Mouse (Mus musculus): ENCODE measurements around the gene F7. TPM values are rescaled to one million over a fixed set of nuclear protein-coding genes. Genes with fewer than 3 reads are reported as not detected.

The F7 gene
- under 1 TPM in 1 of 2 experiments, not detected in 1; 0.49 TPM for total RNA-seq (2021)
- long read RNA-seq, experiment 1 = 0 reads
- long read RNA-seq, experiment 2 = 0 reads

DNA sequence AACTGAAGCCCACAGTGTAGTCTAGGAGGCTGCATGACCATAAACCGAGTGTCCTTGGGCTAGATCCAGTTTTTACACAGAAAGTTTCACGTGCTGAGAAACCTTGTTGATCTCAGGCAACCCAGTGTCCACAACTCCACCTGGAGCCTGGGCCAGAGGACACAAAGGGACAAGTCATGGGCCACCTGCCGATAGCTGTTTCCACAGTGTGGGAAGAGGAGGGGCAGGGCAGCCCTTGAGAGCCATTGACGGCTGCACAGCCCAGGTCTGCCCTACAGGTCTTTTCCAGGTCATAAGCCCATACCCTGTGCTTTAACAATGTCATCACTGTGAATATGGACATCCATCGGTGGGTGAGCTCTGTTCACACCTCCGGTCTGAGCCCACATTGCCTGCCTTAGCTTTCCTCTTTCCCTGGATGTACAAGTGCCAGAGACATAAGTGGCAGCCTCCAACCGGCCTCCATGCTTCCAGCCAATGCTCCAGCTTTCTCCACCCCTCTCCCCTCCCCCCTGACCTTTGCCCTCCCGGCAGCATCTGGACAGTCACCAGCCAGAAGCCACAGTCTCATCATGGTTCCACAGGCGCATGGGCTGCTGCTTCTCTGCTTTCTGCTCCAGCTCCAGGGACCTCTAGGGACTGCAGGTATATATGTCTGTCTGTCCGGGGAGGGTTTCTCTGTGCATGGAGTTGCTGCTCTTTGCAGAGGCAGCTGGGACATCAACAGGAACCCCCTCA lies at the start of gene F7:
Gene F7 (plus strand): TSS at position 548 of the 738 bp plus-strand sequence.
- no peak for DNase-seq (ENCODE audit: extremely low spot score in 1 of 2, low spot score in 2 of 2)
- intact Hi-C loops (cut with DNase I) = no loop called here
- Histone ChIP-seq H3K27ac (no peak within 1 kb of the TSS), H3K4me3 (no peak within 1 kb of the TSS)
- no peak for TF ChIP-seq CTCF (IDR thresholded peaks at IDR 0.05)

DNA sequence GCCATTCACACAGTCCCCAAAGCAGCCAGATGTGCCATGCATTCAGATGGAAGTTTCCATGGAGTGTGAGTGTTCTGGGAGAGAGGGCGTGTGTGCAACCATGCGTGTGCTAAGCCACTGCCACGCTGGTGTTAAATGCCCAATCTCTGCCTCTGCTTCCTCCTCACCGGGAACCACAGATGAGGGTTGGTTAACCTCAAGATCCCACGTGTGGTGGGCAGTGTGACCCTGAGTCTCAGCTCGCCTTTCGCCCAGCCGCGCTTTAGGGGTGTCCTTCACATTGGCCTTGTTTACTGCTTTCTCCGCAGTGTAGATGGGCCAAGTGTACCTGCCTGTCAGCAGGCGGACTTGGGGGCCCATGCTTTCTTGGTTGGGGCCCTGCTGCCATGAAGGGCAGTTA lies 49.5 kb upstream of the F7 start:
- TF ChIP-seq CTCF (IDR thresholded peaks at IDR 0.05) = no peak
- intact Hi-C loops (cut with DNase I) = loop anchor here (5.0 kb wide), 2 partner anchors 79 to 236 kb away; no protein-coding TSS in a partner anchor

GRCm38 (mm10) chr8:12976723-12977122 lies 49.1 kb upstream of the F7 start:
- intact Hi-C loops (cut with DNase I) = loop anchor here (5.0 kb wide), 2 partner anchors 79 to 236 kb away; no protein-coding TSS in a partner anchor
- no peak overlapping the region for H3K4me3 ChIP-seq
- H3K27ac ChIP-seq = no peak overlapping the region
- DNase-seq (ENCODE audit: extremely low spot score in 1 of 2, low spot score in 2 of 2) = no peak
- no peak for TF ChIP-seq CTCF (IDR thresholded peaks at IDR 0.05)

More for the DNA sequence above, 49.5 kb upstream of the F7 start:
- no peak for DNase-seq (ENCODE audit: extremely low spot score in 1 of 2, low spot score in 2 of 2)
- Histone ChIP-seq H3K27ac (no peak overlapping the region), H3K4me3 (no peak overlapping the region)

GRCm38 (mm10) chr8:12977325-12977724 lies 48.5 kb upstream of the F7 start:
- intact Hi-C loops (cut with DNase I) = loop anchor here (5.0 kb wide), 2 partner anchors 80 to 235 kb away; no protein-coding TSS in a partner anchor
- no peak for TF ChIP-seq CTCF (IDR thresholded peaks at IDR 0.05)
- DNase-seq (ENCODE audit: extremely low spot score in 1 of 2, low spot score in 2 of 2) = no peak
- no peak overlapping the region for H3K4me3 ChIP-seq
- no peak overlapping the region for H3K27ac ChIP-seq

GRCm38 (mm10) chr8:12978308-12978707 lies 47.5 kb upstream of the F7 start:
- TF ChIP-seq CTCF (IDR thresholded peaks at IDR 0.05) = no peak
- Histone ChIP-seq H3K4me3 (no peak overlapping the region), H3K27ac (no peak overlapping the region)
- intact Hi-C loops (cut with DNase I) = loop anchor here (5.0 kb wide), 2 partner anchors 81 to 234 kb away; no protein-coding TSS in a partner anchor
- DNase-seq (ENCODE audit: extremely low spot score in 1 of 2, low spot score in 2 of 2) = no peak

- intact Hi-C loops (cut with DNase I) = loop anchor here (5.0 kb wide), 2 partner anchors 81 to 234 kb away; no protein-coding TSS in a partner anchor
- no peak for DNase-seq (ENCODE audit: extremely low spot score in 1 of 2, low spot score in 2 of 2)
- peak; percentile 84 for TF ChIP-seq CTCF (IDR thresholded peaks at IDR 0.05)
- Histone ChIP-seq H3K4me3 (no peak overlapping the region), H3K27ac (no peak overlapping the region)
Observed at GRCm38 (mm10) chr8:12978726-12979125, 47.1 kb upstream of the F7 start.

DNA sequence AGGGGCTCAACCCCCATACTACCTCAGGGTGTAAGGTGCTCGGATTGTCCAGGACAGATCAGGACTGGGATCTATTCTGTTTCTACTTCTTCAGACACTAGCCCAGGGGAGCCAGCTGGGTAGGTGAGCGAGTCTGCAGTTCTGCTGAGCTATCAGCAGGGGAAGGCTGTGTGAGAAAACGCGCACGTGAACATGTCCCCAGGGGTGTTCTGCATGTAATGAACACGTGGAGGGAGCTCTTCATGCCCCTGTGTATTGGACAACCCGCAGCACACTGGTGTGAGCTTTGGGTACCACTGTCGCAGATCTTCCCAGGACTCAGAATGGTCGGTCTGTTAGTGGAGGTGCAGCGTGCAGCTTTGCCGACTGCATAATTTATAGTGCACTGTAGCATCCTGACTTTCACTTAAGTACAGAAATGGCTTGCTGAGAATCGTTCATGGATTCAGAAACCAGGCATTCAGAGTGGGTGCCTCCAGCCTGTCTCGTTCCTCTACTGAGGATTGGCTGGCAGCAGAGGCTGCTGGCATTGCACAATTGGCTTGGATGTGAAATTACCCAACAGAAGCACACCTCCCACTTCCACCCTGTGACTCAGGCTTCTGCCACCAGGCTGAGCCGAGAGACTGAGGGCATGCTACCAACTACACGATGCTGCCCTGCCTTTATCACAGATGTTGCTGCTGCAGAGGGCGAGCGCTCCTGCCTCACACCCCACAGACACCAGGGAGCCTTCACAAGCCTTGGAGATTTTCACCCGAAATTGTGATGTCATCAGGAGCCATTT lies 42.0 kb upstream of the F7 start:
- H3K4me3 ChIP-seq = peak overlapping the region; percentile 65
- peak overlapping the region; percentile 98 for H3K27ac ChIP-seq
- intact Hi-C loops (cut with DNase I) = loop anchor here (2.0 kb wide), 2 partner anchors 37 to 121 kb away; partner anchors contain the start of genes Cul4a and Pcid2
- DNase-seq (ENCODE audit: extremely low spot score in 1 of 2, low spot score in 2 of 2) = peak; percentile 79 to 82
- peak; percentile 19 for TF ChIP-seq CTCF (IDR thresholded peaks at IDR 0.05)

DNA sequence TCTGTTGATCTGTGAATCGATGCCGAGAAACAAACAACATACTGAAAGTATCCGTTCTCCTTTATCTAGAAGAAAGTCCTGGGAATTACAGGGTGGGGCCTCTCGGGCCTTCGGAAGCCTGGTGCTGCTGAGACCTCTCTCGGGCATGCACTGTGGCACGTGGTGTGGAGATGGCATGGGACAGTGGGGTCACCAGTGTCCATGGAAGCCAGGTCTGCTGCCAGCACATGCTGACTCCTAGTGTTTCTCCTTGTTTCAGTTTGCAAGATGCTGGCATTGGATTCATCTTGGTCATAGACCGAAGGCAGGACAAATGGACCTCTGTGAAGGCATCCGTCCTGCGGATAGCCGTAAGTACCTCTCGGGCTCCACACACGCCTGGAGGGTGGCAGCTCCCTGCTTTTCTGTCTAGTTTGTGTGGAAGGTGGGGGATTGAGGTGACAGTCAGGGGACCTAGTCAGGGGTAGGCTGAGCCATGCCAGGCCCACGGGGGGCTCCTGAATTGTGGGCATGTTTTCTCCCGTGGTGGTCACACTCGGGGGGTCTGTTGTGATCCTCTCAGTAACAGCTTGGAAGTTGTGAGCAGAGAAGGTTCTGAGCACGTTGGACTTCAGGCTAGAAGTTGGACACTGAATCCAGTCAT lies 41.1 kb upstream of the F7 start:
- Histone ChIP-seq H3K4me3 (peak overlapping the region; percentile 65), H3K27ac (peak overlapping the region; percentile 98)
- DNase-seq (ENCODE audit: extremely low spot score in 1 of 2, low spot score in 2 of 2) = no peak
- intact Hi-C loops (cut with DNase I) = loop anchor here (1.0 to 5.0 kb wide), 4 partner anchors 11 to 120 kb away; partner anchors contain the start of genes Cul4a and Pcid2
- TF ChIP-seq CTCF (IDR thresholded peaks at IDR 0.05) = no peak

DNA sequence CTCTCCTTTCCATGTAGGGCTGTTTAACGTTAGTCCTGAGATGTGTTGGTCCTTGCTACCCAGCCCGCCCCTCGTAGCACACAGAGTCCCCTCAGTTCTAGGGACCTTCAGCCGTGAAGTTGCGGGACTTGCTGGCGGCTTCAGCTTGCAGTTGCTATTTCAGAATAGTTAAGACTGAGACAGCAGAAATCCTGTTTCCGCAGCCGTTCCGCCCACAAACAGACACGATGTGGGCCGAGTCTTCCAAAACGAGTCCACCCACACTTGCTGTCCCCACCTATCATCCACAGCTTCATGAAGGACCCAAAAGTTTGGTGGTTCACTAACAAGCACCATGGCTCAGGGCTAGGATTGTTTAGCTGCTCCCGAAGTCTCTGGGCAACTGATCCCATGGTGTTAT lies 40.6 kb upstream of the F7 start:
- intact Hi-C loops (cut with DNase I) = loop anchor here (1.0 to 5.0 kb wide), 4 partner anchors 12 to 120 kb away; partner anchors contain the start of genes Cul4a and Pcid2
- peak overlapping the region; percentile 98 for H3K27ac ChIP-seq
- no peak for TF ChIP-seq CTCF (IDR thresholded peaks at IDR 0.05)
- peak; percentile 69 to 73 for DNase-seq (ENCODE audit: extremely low spot score in 1 of 2, low spot score in 2 of 2)
- peak overlapping the region; percentile 65 for H3K4me3 ChIP-seq

DNA sequence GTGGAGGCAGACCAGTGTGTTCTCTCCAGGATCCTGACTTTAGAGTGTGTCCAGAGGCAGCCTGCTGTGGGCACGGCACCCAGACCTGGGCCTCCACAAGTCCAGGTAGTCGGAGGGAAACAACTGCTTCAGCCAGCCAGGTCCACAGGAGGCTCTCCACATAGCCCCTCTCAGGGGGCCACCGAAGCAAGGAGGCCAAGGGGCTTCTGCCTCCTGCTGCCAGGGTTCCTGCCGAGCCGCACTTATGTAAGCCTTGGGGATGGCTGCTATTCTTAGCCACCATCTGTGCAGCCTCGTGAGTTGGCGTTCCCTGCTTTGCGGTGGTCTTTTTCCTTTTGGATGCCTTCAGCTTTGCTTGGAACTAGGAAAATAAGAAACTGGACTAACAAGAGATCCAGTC lies 38.3 kb upstream of the F7 start:
- intact Hi-C loops (cut with DNase I) = loop anchor here (5.0 kb wide), 1 partner anchor 70 kb away; no protein-coding TSS in a partner anchor
- Histone ChIP-seq H3K27ac (peak overlapping the region; percentile 98), H3K4me3 (peak overlapping the region; percentile 65)
- TF ChIP-seq CTCF (IDR thresholded peaks at IDR 0.05) = no peak
- peak; percentile 68 to 83 for DNase-seq (ENCODE audit: extremely low spot score in 1 of 2, low spot score in 2 of 2)

Measured in left cerebral cortex, adult 2 months (tissue).